Mouse (Mus musculus): ENCODE results near the gene Atg2b. TPM values are rescaled to one million over a fixed set of nuclear protein-coding genes. Genes with fewer than 3 reads are reported as not detected.

Atg2b gene
- polyA plus RNA-seq (2014; fragmentation: Nextera tagmentation; extraction: Ambion mirVana), result 16.5 and 16.7 TPM in 2 replicates

- Histone ChIP-seq H3K36me3 (ENCODE audit: control insufficient read depth, insufficient read depth, low read length) (no peaks in the 10 kb centered on the region; the same call in 1 of the 2 replicates), H3K27ac (replicated peaks; ENCODE audit: low read depth, low read length) (peak within 1 kb of the TSS; percentile 74), H3K9ac (ENCODE audit: low read length) (peak within 1 kb of the TSS; percentile 76), H3K27me3 (ENCODE audit: control insufficient read depth, insufficient read depth, low read length) (no peaks in the 10 kb centered on the region), H3K4me1 (ENCODE audit: control insufficient read depth, insufficient read depth, low read length) (peaks cover 13% of the 10 kb centered on the region; the same call in 1 of the 2 replicates), H3K4me2 (ENCODE audit: low read depth, severe bottlenecking) (peak within 1 kb of the TSS; percentile 87), H3K4me3 (ENCODE audit: low read depth, low read length) (peak within 1 kb of the TSS; percentile 96), H3K9me3 (ENCODE audit: control insufficient read depth, low read length) (no peaks in the 10 kb centered on the region)
- ATAC-seq (ENCODE audit: insufficient number of reproducible peaks, low FRiP score, low TSS enrichment, low read depth) (peak; percentile 90), DNase-seq (ENCODE audit: low spot score) (peak; percentile 99)
- WGBS, result under 1% methylated on average over 71 of the region's 73 CpGs
Observed at GRCm38 (mm10) chr12:105685001-105685691, at the start of gene Atg2b. Gene Atg2b, minus strand, starts transcription at chr12:105685211.

- H3K4me2 ChIP-seq (ENCODE audit: low read depth, severe bottlenecking), result no peak overlapping the region
- no peak overlapping the region for H3K9ac ChIP-seq (ENCODE audit: low read length)
- 79% methylated on average over 9 of the region's 9 CpGs for WGBS
- ATAC-seq (ENCODE audit: insufficient number of reproducible peaks, low FRiP score, low TSS enrichment, low read depth) (no peak), DNase-seq (ENCODE audit: low spot score) (no peak)
- H3K9me3 ChIP-seq (ENCODE audit: control insufficient read depth, low read length), result no peaks in the 10 kb centered on the region
- H3K27ac ChIP-seq (replicated peaks; ENCODE audit: low read depth, low read length), result no peak overlapping the region
- no peaks in the 10 kb centered on the region for H3K4me1 ChIP-seq (ENCODE audit: control insufficient read depth, insufficient read depth, low read length)
- no peak overlapping the region for H3K4me3 ChIP-seq (ENCODE audit: low read depth, low read length)
- H3K36me3 ChIP-seq (ENCODE audit: control insufficient read depth, insufficient read depth, low read length), result no peaks in the 10 kb centered on the region
- H3K27me3 ChIP-seq (ENCODE audit: control insufficient read depth, insufficient read depth, low read length), result no peaks in the 10 kb centered on the region
Observed at GRCm38 (mm10) chr12:105733370-105734159, 48.6 kb upstream of the Atg2b start.

- ATAC-seq (ENCODE audit: insufficient number of reproducible peaks, low FRiP score, low TSS enrichment, low read depth) (no peak), DNase-seq (ENCODE audit: low spot score) (no peak)
- H3K36me3 ChIP-seq (ENCODE audit: control insufficient read depth, insufficient read depth, low read length), result no peaks in the 10 kb centered on the region
- H3K4me1 ChIP-seq (ENCODE audit: control insufficient read depth, insufficient read depth, low read length), result no peaks in the 10 kb centered on the region
- no peak overlapping the region for H3K4me2 ChIP-seq (ENCODE audit: low read depth, severe bottlenecking)
- no peak overlapping the region for H3K27ac ChIP-seq (replicated peaks; ENCODE audit: low read depth, low read length)
- H3K4me3 ChIP-seq (ENCODE audit: low read depth, low read length), result no peak overlapping the region
- no peak overlapping the region for H3K9ac ChIP-seq (ENCODE audit: low read length)
- no peaks in the 10 kb centered on the region for H3K9me3 ChIP-seq (ENCODE audit: control insufficient read depth, low read length)
- no peaks in the 10 kb centered on the region for H3K27me3 ChIP-seq (ENCODE audit: control insufficient read depth, insufficient read depth, low read length)
- 87% methylated on average over 6 of the region's 6 CpGs for WGBS
Observed at GRCm38 (mm10) chr12:105730851-105731460, 45.9 kb upstream of the Atg2b start.

GRCm38 (mm10) chr12:105727964-105728363 is 43.0 kb upstream of the Atg2b start:
- Histone ChIP-seq H3K4me2 (ENCODE audit: low read depth, severe bottlenecking) (no peak overlapping the region), H3K36me3 (ENCODE audit: control insufficient read depth, insufficient read depth, low read length) (no peaks in the 10 kb centered on the region), H3K9me3 (ENCODE audit: control insufficient read depth, low read length) (no peaks in the 10 kb centered on the region), H3K4me3 (ENCODE audit: low read depth, low read length) (no peak overlapping the region), H3K27me3 (ENCODE audit: control insufficient read depth, insufficient read depth, low read length) (no peaks in the 10 kb centered on the region), H3K9ac (ENCODE audit: low read length) (no peak overlapping the region), H3K4me1 (ENCODE audit: control insufficient read depth, insufficient read depth, low read length) (no peaks in the 10 kb centered on the region), H3K27ac (replicated peaks; ENCODE audit: low read depth, low read length) (no peak overlapping the region)
- no peak for ATAC-seq (ENCODE audit: insufficient number of reproducible peaks, low FRiP score, low TSS enrichment, low read depth)
- DNase-seq (ENCODE audit: low spot score), result peak; percentile 51
- WGBS, result 26% methylated on average over 8 of the region's 8 CpGs

GRCm38 (mm10) chr12:105727268-105727667 is 42.3 kb upstream of the Atg2b start:
- no peaks in the 10 kb centered on the region for H3K9me3 ChIP-seq (ENCODE audit: control insufficient read depth, low read length)
- H3K4me2 ChIP-seq (ENCODE audit: low read depth, severe bottlenecking), result no peak overlapping the region
- no peak overlapping the region for H3K9ac ChIP-seq (ENCODE audit: low read length)
- H3K4me3 ChIP-seq (ENCODE audit: low read depth, low read length), result no peak overlapping the region
- ATAC-seq (ENCODE audit: insufficient number of reproducible peaks, low FRiP score, low TSS enrichment, low read depth) (no peak), DNase-seq (ENCODE audit: low spot score) (no peak)
- no peak overlapping the region for H3K27ac ChIP-seq (replicated peaks; ENCODE audit: low read depth, low read length)
- H3K27me3 ChIP-seq (ENCODE audit: control insufficient read depth, insufficient read depth, low read length), result no peaks in the 10 kb centered on the region
- no peaks in the 10 kb centered on the region for H3K36me3 ChIP-seq (ENCODE audit: control insufficient read depth, insufficient read depth, low read length)
- H3K4me1 ChIP-seq (ENCODE audit: control insufficient read depth, insufficient read depth, low read length), result no peaks in the 10 kb centered on the region
- WGBS, result 94% methylated on average over 3 of the region's 3 CpGs

- no peaks in the 10 kb centered on the region for H3K27me3 ChIP-seq (ENCODE audit: control insufficient read depth, insufficient read depth, low read length)
- no peak overlapping the region for H3K4me3 ChIP-seq (ENCODE audit: low read depth, low read length)
- no peaks in the 10 kb centered on the region for H3K4me1 ChIP-seq (ENCODE audit: control insufficient read depth, insufficient read depth, low read length)
- WGBS, result 75% methylated on average over 13 of the region's 13 CpGs
- no peak overlapping the region for H3K4me2 ChIP-seq (ENCODE audit: low read depth, severe bottlenecking)
- H3K36me3 ChIP-seq (ENCODE audit: control insufficient read depth, insufficient read depth, low read length), result no peaks in the 10 kb centered on the region
- no peak for ATAC-seq (ENCODE audit: insufficient number of reproducible peaks, low FRiP score, low TSS enrichment, low read depth)
- DNase-seq (ENCODE audit: low spot score), result no peak
- H3K9me3 ChIP-seq (ENCODE audit: control insufficient read depth, low read length), result no peaks in the 10 kb centered on the region
- H3K27ac ChIP-seq (replicated peaks; ENCODE audit: low read depth, low read length), result no peak overlapping the region
- no peak overlapping the region for H3K9ac ChIP-seq (ENCODE audit: low read length)
Observed at GRCm38 (mm10) chr12:105725736-105726135, 40.7 kb upstream of the Atg2b start.

- Histone ChIP-seq H3K27me3 (ENCODE audit: control insufficient read depth, insufficient read depth, low read length) (no peaks in the 10 kb centered on the region), H3K4me2 (ENCODE audit: low read depth, severe bottlenecking) (no peak overlapping the region), H3K27ac (replicated peaks; ENCODE audit: low read depth, low read length) (no peak overlapping the region), H3K9me3 (ENCODE audit: control insufficient read depth, low read length) (no peaks in the 10 kb centered on the region), H3K9ac (ENCODE audit: low read length) (no peak overlapping the region), H3K36me3 (ENCODE audit: control insufficient read depth, insufficient read depth, low read length) (no peaks in the 10 kb centered on the region), H3K4me3 (ENCODE audit: low read depth, low read length) (no peak overlapping the region), H3K4me1 (ENCODE audit: control insufficient read depth, insufficient read depth, low read length) (no peaks in the 10 kb centered on the region)
- ATAC-seq (ENCODE audit: insufficient number of reproducible peaks, low FRiP score, low TSS enrichment, low read depth) (no peak), DNase-seq (ENCODE audit: low spot score) (no peak)
- 52% methylated on average over 1 of the region's 1 CpGs for WGBS
Observed at GRCm38 (mm10) chr12:105724616-105725015, 39.6 kb upstream of the Atg2b start.

- no peak overlapping the region for H3K9ac ChIP-seq (ENCODE audit: low read length)
- DNase-seq (ENCODE audit: low spot score) (no peak), ATAC-seq (ENCODE audit: insufficient number of reproducible peaks, low FRiP score, low TSS enrichment, low read depth) (no peak)
- H3K27ac ChIP-seq (replicated peaks; ENCODE audit: low read depth, low read length), result no peak overlapping the region
- no peak overlapping the region for H3K4me2 ChIP-seq (ENCODE audit: low read depth, severe bottlenecking)
- no peak overlapping the region for H3K4me3 ChIP-seq (ENCODE audit: low read depth, low read length)
- 5% methylated on average over 5 of the region's 5 CpGs for WGBS
- H3K27me3 ChIP-seq (ENCODE audit: control insufficient read depth, insufficient read depth, low read length), result no peaks in the 10 kb centered on the region
- H3K36me3 ChIP-seq (ENCODE audit: control insufficient read depth, insufficient read depth, low read length), result no peaks in the 10 kb centered on the region
- no peaks in the 10 kb centered on the region for H3K9me3 ChIP-seq (ENCODE audit: control insufficient read depth, low read length)
- H3K4me1 ChIP-seq (ENCODE audit: control insufficient read depth, insufficient read depth, low read length), result no peaks in the 10 kb centered on the region
Observed at GRCm38 (mm10) chr12:105722657-105723056, 37.6 kb upstream of the Atg2b start.
